Mouse (Mus musculus) layer of hippocampus, adult 9-10 months (tissue): ENCODE measurements around the gene Vwa5b1.

Experiments
- DNase-seq: peaks from one replicate; pipeline ENCODE4 v3.0.0; 2022; ENCODE audit warnings: low spot score

Gene Vwa5b1

DNA sequence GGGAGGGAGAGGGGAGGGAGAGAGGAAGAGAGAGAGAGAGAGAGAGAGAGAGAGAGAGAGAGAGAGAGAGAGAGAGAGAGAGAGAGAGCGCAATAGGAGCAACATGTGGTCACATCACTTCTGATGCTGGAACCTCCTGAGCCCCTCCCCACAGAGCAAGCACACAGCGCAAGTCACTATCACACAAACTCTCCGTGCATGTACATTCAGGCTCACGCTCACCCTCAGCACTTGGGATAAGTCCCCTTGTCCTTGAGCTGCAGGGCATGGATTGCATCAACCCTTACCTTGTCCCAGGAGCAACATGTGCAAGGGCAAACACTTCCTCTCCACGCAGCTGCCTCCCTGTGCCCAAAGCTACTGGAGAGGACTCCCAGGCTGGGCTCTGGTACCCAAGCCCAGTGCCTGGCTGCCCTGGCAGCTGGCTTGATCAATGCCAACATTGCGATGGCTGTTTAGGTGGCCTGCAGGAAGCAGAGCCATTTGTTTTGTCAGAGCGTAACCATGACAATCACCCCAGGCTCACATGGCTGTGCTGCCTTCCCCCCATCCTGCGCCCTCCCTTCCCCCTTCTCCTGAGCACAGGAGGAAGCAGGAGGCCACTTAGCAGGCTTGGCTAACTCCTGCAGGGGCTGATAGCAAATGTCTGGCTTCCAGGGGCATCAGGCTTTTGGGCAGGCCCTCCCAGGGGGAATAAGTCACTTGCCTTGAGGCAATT lies at the start of gene Vwa5b1:
TSS of gene Vwa5b1 (minus strand) at position 457 of the 718 bp plus-strand sequence.
- no peak for DNase-seq

GRCm38 (mm10) chr4:138682760-138683159 lies 47.1 kb upstream of the Vwa5b1 start:
- no peak for DNase-seq

DNA sequence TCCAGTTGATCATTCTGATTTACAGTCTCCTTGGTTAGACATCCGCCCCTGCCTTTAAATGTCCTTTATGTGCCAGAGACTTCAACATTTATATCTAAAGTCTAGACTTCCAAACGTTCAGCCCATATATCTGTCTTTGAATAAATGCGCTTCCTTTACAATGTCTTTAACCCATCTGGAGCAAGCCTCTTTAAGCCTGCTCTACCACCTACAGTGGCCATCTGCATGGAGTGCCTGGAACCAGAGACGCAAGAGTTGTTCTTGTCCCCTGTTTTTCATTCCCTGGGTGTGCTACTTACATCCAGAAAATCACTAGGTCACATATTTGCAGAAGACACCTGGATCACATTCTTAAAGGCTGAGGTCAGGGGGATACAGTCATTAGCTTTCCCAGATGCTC lies 44.4 kb upstream of the Vwa5b1 start:
- no peak for DNase-seq

DNA sequence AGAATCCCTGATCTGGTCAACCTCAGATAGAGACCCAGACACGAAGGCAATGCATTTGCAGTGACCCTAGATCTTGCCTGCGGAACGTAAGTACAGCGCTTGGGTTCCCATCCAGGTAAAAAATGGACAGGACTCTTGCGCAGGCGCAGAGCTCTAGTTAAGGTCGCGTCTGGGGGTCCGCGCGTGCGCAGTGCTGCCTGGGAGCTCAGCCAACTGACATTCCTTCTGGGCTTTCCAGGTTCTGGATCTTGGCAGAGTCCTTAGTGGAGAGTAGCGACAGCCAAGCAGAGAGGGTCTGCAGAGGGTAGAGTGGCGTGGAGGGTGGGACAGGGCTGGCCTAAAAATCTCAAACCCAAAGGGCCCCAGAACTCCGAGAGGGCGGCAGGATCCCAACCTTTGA lies 41.9 kb upstream of the Vwa5b1 start:
- peak; percentile 38 for DNase-seq

DNA sequence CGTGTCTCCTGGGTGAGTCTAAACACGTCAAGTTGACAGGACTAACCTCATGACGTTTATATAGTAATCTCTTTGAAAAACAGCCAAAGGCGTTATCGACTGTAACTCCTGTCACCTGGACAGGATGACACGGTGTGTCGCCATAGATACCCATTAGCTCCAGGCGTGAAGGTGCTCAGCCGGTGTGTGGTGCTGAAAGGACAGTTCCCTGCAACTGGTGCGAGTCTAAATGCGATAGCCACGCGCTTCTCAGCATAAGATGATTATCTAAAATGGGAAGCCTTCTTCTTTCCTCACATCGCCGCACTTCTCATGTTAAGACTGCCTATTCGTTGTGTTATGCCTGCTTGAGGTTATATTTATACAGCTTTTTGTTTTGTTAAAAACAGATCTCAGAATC lies 40.8 kb upstream of the Vwa5b1 start:
- DNase-seq: no peak

DNA sequence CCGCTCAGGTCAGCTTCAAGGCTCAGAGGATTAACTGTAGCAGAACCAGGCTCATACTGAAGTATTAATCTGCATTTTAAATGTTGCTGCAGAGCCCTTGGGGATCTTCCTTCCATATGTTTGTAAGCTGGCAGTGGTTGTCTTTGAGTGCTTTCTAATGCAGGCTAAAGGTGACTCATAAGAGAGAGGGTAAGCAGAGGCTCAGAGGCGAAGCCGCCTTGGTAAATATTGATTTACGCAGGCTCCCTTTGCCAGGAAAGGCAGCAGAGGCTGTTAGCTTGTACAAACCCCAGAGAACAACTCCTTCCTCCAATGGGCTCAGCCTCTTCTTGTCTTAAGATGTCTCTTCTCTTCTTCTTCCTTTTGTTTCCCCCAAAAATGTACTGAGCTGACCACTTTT lies 36.5 kb upstream of the Vwa5b1 start:
- DNase-seq: no peak

GRCm38 (mm10) chr4:138670093-138670889 lies 34.6 kb upstream of the Vwa5b1 start:
- DNase-seq: no peak

- DNase-seq: no peak
Observed at GRCm38 (mm10) chr4:138666521-138666920, 30.8 kb upstream of the Vwa5b1 start.

- no peak for DNase-seq
Observed at GRCm38 (mm10) chr4:138659936-138660602, 24.4 kb upstream of the Vwa5b1 start.

GRCm38 (mm10) chr4:138653056-138653455 lies 17.4 kb upstream of the Vwa5b1 start:
- DNase-seq: no peak

- no peak for DNase-seq
Observed at GRCm38 (mm10) chr4:138651881-138652280, 16.2 kb upstream of the Vwa5b1 start.

- DNase-seq: no peak
Observed at GRCm38 (mm10) chr4:138648096-138648635, 12.5 kb upstream of the Vwa5b1 start.

DNA sequence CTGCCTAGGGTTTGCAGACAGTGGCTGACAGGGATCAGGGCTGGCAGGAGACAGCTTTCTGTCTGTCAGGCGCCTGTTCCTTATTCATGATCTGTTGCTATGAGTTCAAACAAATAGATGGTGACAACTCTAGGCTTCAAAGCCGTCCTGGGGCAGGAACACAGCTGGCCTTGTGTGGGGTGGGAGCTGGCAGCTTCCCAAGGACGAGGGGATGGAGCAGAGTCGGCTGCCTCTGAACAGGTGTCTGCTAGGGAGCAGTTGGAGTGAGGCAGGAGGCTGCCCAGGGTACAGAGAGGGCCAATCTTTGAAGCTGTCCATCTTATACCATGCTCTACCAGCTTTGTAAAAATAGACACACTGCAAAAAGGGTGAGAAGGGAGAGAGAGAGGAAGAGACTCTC lies 6.6 kb upstream of the Vwa5b1 start:
- no peak for DNase-seq

GRCm38 (mm10) chr4:138636146-138636511 lies 445 bp upstream of the Vwa5b1 start:
- no peak for DNase-seq

GRCm38 (mm10) chr4:138628256-138628655 lies 7.4 kb downstream of the Vwa5b1 start:
- no peak for DNase-seq

GRCm38 (mm10) chr4:138614454-138614853 lies 21.2 kb downstream of the Vwa5b1 start:
- DNase-seq: no peak

- no peak for DNase-seq
Observed at GRCm38 (mm10) chr4:138601926-138602325, 33.8 kb downstream of the Vwa5b1 start.

DNA sequence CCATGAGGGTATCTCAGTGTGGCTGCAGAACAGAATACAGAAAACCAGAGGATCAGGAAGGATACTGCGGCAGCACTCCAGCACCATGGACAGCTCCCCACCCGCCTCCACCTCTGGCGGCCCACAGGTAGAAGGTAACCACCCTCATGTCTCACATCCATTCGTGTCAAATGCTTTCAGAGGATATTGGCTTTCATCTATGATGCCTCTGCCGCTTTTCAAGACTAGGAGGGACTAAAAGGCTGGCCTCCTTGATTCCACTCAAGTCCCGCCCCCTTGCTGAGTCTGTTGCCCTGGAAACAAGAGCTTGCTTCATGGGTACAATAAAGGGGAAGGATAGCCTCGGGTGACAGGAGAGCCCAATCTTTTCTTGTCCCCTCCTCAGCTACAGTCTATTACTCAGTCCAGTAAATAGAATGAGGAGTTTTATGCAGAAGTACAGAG lies 37.8 kb downstream of the Vwa5b1 start:
- no peak for DNase-seq

GRCm38 (mm10) chr4:138596391-138597130 lies 39.1 kb downstream of the Vwa5b1 start:
- DNase-seq: no peak

GRCm38 (mm10) chr4:138584946-138585345 lies 50.7 kb downstream of the Vwa5b1 start:
- no peak for DNase-seq

DNA sequence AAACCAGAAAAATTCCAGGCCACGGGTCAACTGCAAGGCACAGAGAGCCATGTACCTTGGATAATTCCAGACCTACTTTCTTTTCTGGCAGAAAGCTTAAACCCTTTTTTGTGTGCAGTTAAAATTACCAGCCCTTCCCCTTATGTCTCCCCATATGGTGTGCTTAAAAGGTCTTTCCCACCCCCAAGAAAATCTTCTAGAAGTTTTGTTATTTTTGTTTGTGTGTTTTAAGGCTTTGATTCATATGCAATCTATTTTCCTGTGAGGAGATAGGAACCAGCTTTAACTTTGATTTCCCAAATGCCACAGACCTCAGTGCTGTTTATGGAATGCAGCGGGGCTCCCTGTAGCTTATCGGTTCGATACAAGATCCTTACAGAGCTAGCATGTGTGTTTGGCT lies 53.2 kb downstream of the Vwa5b1 start:
- DNase-seq: no peak

DNA sequence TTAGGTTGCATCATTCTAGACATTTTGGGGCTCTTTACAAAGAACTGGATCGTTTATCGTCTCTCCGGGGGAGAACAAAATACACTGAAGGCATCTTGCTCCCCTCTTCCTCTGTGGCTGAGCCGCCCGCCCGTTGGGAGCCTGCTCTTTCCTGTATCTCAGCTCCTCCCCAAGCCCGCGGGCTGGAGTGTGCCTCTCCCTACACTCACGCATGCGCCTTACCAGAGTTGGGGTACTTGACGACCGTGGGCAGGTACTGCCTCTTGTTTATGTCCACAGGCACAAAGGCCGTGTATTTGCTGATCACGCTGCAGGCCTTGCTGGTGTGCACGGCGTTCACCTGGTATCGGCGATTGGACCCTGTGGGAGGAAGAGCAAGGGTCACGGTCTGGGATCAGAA lies 57.3 kb downstream of the Vwa5b1 start:
- no peak for DNase-seq
